8 mouse cellular contexts compared by ENCODE assay signal in the genomic region with DNA sequence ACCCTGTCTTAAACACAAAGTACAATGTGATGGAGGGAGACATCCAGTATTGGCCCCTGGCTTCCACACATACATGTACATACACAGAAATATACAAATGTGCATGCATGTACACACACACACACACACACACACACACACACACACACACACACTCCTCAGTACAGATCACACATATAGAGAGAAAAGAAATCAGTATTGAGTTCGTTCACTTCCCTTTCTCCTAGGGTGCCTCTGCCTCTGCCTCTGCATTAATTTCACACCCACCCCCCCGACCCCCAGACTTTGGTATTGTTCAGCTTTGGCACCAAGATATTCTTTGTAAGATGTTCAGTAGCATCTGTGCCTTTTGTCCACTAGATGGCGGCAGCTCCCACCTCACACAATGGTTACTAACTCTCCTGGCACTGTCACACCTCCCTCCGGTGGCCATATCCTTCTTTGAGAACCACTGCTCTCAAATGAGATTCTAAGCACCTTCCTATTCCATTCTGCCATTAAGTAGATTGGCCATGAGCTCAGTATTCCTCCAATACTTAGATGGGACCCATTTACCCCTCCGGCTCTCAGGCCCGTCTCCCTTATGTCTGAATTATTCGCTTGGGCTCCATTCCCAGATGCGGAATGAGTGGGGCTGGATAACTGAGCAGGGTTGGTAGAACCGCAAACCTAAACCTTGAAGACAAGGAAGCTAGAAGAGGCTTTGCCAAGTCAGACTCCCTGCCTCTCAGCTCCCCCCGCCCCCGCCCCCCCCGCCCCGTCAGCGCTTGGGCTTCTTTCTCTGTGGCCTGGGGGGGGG. TPM values are rescaled to one million over a fixed set of nuclear protein-coding genes. Genes with fewer than 3 reads are reported as not detected.
A peak's percentile ranks its signal among the peaks of the same experiment; 100 is the strongest.
DNase-seq lines count a peak whose midpoint lies in the region; TF ChIP-seq lines count a peak whose summit lies in the region.

No protein-coding gene starts in this region.

- peak; percentile 78 for DNase-seq in 416B (ENCODE audit: low read depth)
- DNase-seq in cerebellum, adult 8-10 months: peak; percentile 43
- DNase-seq in frontal cortex, adult 2 months (ENCODE audit: extremely low spot score in 1 of 2, low spot score in 1 of 2): peak; percentile 19 to 76
- peak; percentile 66 for DNase-seq in kidney, postnatal 10 days
- DNase-seq in lung, adult 2 months: no peak
- DNase-seq in retina, postnatal 7 days (ENCODE audit: low read depth, low spot score): peak; percentile 51
- DNase-seq in T-cell, adult 2 months (ENCODE audit: low spot score): no peak

- no peaks in the 10 kb centered on the region for H3K27me3 ChIP-seq in ES-Bruce4 (ENCODE audit: control insufficient read depth, insufficient read depth, low read length, poor library complexity, severe bottlenecking)

- WGBS in lung, adult 2 months: 66% methylated on average over 14 of the region's 14 CpGs

- no peak overlapping the region for H3K9ac ChIP-seq in ES-Bruce4 (ENCODE audit: low read depth, poor library complexity, severe bottlenecking)

- no peak for TF ChIP-seq POLR2A in ES-Bruce4 (IDR thresholded peaks at IDR 0.05; ENCODE audit: insufficient read depth, low read length)
- no peak for TF ChIP-seq POLR2A in lung, adult 2 months (IDR thresholded peaks at IDR 0.05; ENCODE audit: borderline replicate concordance, extremely low read depth, low read depth, low read length)

- TF ChIP-seq CTCF in ES-Bruce4 (IDR thresholded peaks at IDR 0.05; ENCODE audit: low read depth, low read length): peak; percentile 92
- TF ChIP-seq CTCF in lung, adult 2 months (IDR thresholded peaks at IDR 0.05; ENCODE audit: insufficient read depth, low read length): peak; percentile 70

- no peaks in the 10 kb centered on the region for H3K4me1 ChIP-seq in ES-Bruce4 (ENCODE audit: control insufficient read depth, insufficient read depth, low read length)
- no peaks in the 10 kb centered on the region for H3K4me1 ChIP-seq in lung, adult 2 months (ENCODE audit: control insufficient read depth, insufficient read depth, low read length)

- no peak overlapping the region for H3K4me3 ChIP-seq in ES-Bruce4 (ENCODE audit: low read depth, low read length)
- H3K4me3 ChIP-seq in lung, adult 2 months (replicated peaks; ENCODE audit: extremely low read depth, low read depth, low read length): no peak overlapping the region

- H3K27ac ChIP-seq in ES-Bruce4 (ENCODE audit: insufficient read depth, low read length): no peak overlapping the region

- TF ChIP-seq EP300 in ES-Bruce4 (IDR thresholded peaks at IDR 0.05; ENCODE audit: insufficient read depth, low read depth, low read length): no peak

- 0 out of 2 replicates have a peak, but pooled peaks cover 2% of the 10 kb centered on the region for H3K9me3 ChIP-seq in ES-Bruce4 (replicated peaks; ENCODE audit: control insufficient read depth, insufficient read depth, low read length, poor library complexity, severe bottlenecking)

- H3K36me3 ChIP-seq in ES-Bruce4 (ENCODE audit: control insufficient read depth, insufficient read depth, low read length, poor library complexity, severe bottlenecking): no peaks in the 10 kb centered on the region

RNA-seq across cellular contexts. Expression of a gene that starts 47.2 kb away (rescaled TPM):
- polyA plus RNA-seq in ES-Bruce4 (2011; ENCODE audit: insufficient read depth, insufficient read length, low read depth, missing spikeins): 0.22 and 0.30 TPM in 2 replicates
- 11.1 and 12.3 TPM in 2 replicates for polyA plus RNA-seq in frontal cortex, adult 2 months (2012; rRNA removed)
- 3.8 and 12.5 TPM in 2 replicates for polyA plus RNA-seq in lung, adult 2 months (2012; rRNA removed)

Comparison
In these comparisons a context has a peak if more than half of its experiments do, and no peak if none do; other contexts are left out.
1. DNase-seq: peak in 416B (single experiment), cerebellum, adult 8-10 months (single experiment), frontal cortex, adult 2 months (2 of 2), kidney, postnatal 10 days (single experiment) and retina, postnatal 7 days (single experiment); none in lung, adult 2 months (single experiment) and T-cell, adult 2 months (single experiment).